Mouse (Mus musculus) G1E (cell line): ENCODE data around the gene Tulp2.

Source experiments
- CTCF ChIP-seq: IDR thresholded peaks from 2 replicates; pipeline ENCODE4 v1.5.1; 2012; ENCODE audit warnings: low read depth, low read length, inconsistent platforms, mixed read lengths
- GATA1 ChIP-seq: IDR thresholded peaks from 2 replicates; pipeline ENCODE4 v1.6.1; 2012; ENCODE audit warnings: borderline replicate concordance, low read length, inconsistent platforms, mixed read lengths
- POLR2AphosphoS5 ChIP-seq: IDR thresholded peaks from 2 replicates; pipeline ENCODE4 v1.6.1; 2012; ENCODE audit warnings: low read depth, low read length, inconsistent platforms; ENCODE audit not compliant: insufficient replicate concordance

GRCm38 (mm10) chr7:45514411-45514810 lies 32.7 kb downstream of the Tulp2 start:
- no peak for TF ChIP-seq CTCF
- TF ChIP-seq POLR2AphosphoS5 = no peak
- no peak for TF ChIP-seq GATA1
